Mouse (Mus musculus) heart, embryonic 10.5 days (tissue): ENCODE results near the gene Traf4. TPM values are rescaled to one million over a fixed set of nuclear protein-coding genes. Genes with fewer than 3 reads are reported as not detected.

Source experiments
- DNase-seq: peaks from one replicate; pipeline ENCODE4 v3.0.0-alpha.2; 2017; ENCODE audit warnings: low spot score
- H3K27ac ChIP-seq: fragments of 300-500 bp; sonication (generic); 2 replicates; pipeline ENCODE4 v1.5.1; 2016; ENCODE audit warnings: mild to moderate bottlenecking
- H3K27me3 ChIP-seq: fragments of 300-500 bp; sonication (generic); 2 replicates; pipeline ENCODE4 v1.6.1; 2016; ENCODE audit warnings: mild to moderate bottlenecking; ENCODE audit not compliant: poor library complexity, insufficient read depth, severe bottlenecking
- H3K36me3 ChIP-seq: fragments of 300-500 bp; sonication (generic); 2 replicates; pipeline ENCODE4 v1.6.1; 2016; ENCODE audit warnings: mild to moderate bottlenecking, moderate library complexity
- H3K4me1 ChIP-seq: fragments of 300-500 bp; sonication (generic); 2 replicates; pipeline ENCODE4 v1.6.1; 2016; ENCODE audit warnings: mild to moderate bottlenecking
- H3K4me3 ChIP-seq: fragments of 300-500 bp; sonication (generic); 2 replicates; pipeline ENCODE4 v1.5.1; 2016; ENCODE audit warnings: mild to moderate bottlenecking, moderate library complexity
- H3K9me3 ChIP-seq: fragments of 300-500 bp; sonication (generic); 2 replicates; pipeline ENCODE4 v1.6.1; 2016; ENCODE audit warnings: mild to moderate bottlenecking, moderate library complexity
- WGBS: fragments of 180-500 bp; shearing (Covaris S2); methylation state at CpG from one replicate; pipeline ENCODE4 v1.1.7; 2016; 5-methylcytosine and 5-hydroxymethylcytosine counted together
- microRNA-seq: library from miRNA; unstranded; fragments of <30 nt; microRNA quantifications from one replicate; pipeline ENCODE4, GENCODE M21; 2017
- polyA plus RNA-seq: library from polyadenylated mRNA; unstranded; fragments of >200 nt; fragmentation: Nextera tagmentation; extraction: Ambion mirVana; gene quantifications from 2 replicates; pipeline ENCODE4 v1.2.1, GENCODE M21; 2016

The Traf4 gene
- polyA plus RNA-seq, 1 experiment from 2014 or later = 88.7 TPM

GRCm38 (mm10) chr11:78115367-78116145 is 49.8 kb downstream of the Traf4 start:
- H3K9me3 ChIP-seq = no peaks in the 10 kb centered on the region
- peak; percentile 99 for DNase-seq
- peaks cover 48% of the 10 kb centered on the region for H3K4me1 ChIP-seq
- peak overlapping the region; percentile 85 for H3K27ac ChIP-seq
- H3K36me3 ChIP-seq = peaks cover 5% of the 10 kb centered on the region; the same call in 1 of the 2 replicates
- H3K27me3 ChIP-seq = no peaks in the 10 kb centered on the region
- under 1% methylated on average over 37 of the region's 37 CpGs for WGBS
- H3K4me3 ChIP-seq = peak overlapping the region; percentile 70

GRCm38 (mm10) chr11:78114676-78115366 is 50.6 kb downstream of the Traf4 start:
- 12% methylated on average over 19 of the region's 19 CpGs for WGBS
- H3K27me3 ChIP-seq = no peaks in the 10 kb centered on the region
- peak overlapping the region; percentile 85 for H3K27ac ChIP-seq
- peaks cover 5% of the 10 kb centered on the region; the same call in 1 of the 2 replicates for H3K36me3 ChIP-seq
- peaks cover 44% of the 10 kb centered on the region for H3K4me1 ChIP-seq
- DNase-seq = no peak
- no peaks in the 10 kb centered on the region for H3K9me3 ChIP-seq
- H3K4me3 ChIP-seq = peak overlapping the region; percentile 70

- no peak for DNase-seq
- 86% methylated on average over 2 of the region's 2 CpGs for WGBS
- no peak overlapping the region for H3K27ac ChIP-seq
- H3K4me3 ChIP-seq = no peak overlapping the region
- peaks cover 5% of the 10 kb centered on the region; the same call in 1 of the 2 replicates for H3K36me3 ChIP-seq
- no peaks in the 10 kb centered on the region for H3K27me3 ChIP-seq
- H3K4me1 ChIP-seq = peaks cover 38% of the 10 kb centered on the region
- no peaks in the 10 kb centered on the region for H3K9me3 ChIP-seq
Measured at GRCm38 (mm10) chr11:78113616-78114015, 51.8 kb downstream of the Traf4 start.

Small RNAs within 50 kb of the gene (microRNA-seq; reads per million reads assigned to microRNA genes)
- gene Mir7653 = 1.0 reads per million

Other genes starting within 250 kb of the Traf4 start
- gene Sez6, start 234.8 kb downstream of the Traf4 start, polyA plus RNA-seq = 0.05 and 0.30 TPM in 2 replicates
- 13.2 and 20.0 TPM in 2 replicates for gene Phf12, start 182.8 kb downstream of the Traf4 start, polyA plus RNA-seq
- gene Dhrs13, start 133.3 kb downstream of the Traf4 start, polyA plus RNA-seq = 14.6 and 16.5 TPM in 2 replicates
- 72.0 and 81.4 TPM in 2 replicates for gene Flot2, start 127.7 kb downstream of the Traf4 start, polyA plus RNA-seq
- 30.7 and 35.6 TPM in 2 replicates for gene Eral1, start 85.2 kb downstream of the Traf4 start, polyA plus RNA-seq
- gene Fam222b, start 70.9 kb downstream of the Traf4 start, polyA plus RNA-seq = 24.0 and 25.5 TPM in 2 replicates
- gene Nek8, start 11.1 kb upstream of the Traf4 start, polyA plus RNA-seq = 15.3 and 16.5 TPM in 2 replicates
- 16.9 and 18.7 TPM in 2 replicates for gene Tlcd1, start 11.1 kb upstream of the Traf4 start, polyA plus RNA-seq
- 863 and 999 TPM in 2 replicates for gene Rpl23a, start 18.0 kb upstream of the Traf4 start, polyA plus RNA-seq
- gene Rab34, start 22.8 kb upstream of the Traf4 start, polyA plus RNA-seq = 63.2 and 88.1 TPM in 2 replicates
- gene Proca1, start 27.8 kb upstream of the Traf4 start, polyA plus RNA-seq = 2.9 and 3.3 TPM in 2 replicates
- gene Sdf2, start 80.2 kb upstream of the Traf4 start, polyA plus RNA-seq = 44.0 and 49.0 TPM in 2 replicates
- 28.3 and 29.1 TPM in 2 replicates for gene Supt6, start 80.4 kb upstream of the Traf4 start, polyA plus RNA-seq
- 69.3 and 76.7 TPM in 2 replicates for gene 2610507B11Rik, start 96.2 kb upstream of the Traf4 start, polyA plus RNA-seq
- 0.23 and 0.69 TPM in 2 replicates for gene BC030499, start 125.3 kb upstream of the Traf4 start, polyA plus RNA-seq
- 39.1 and 39.3 TPM in 2 replicates for gene Spag5, start 135.9 kb upstream of the Traf4 start, polyA plus RNA-seq
- 11.2 and 17.2 TPM in 2 replicates for gene Aldoc, start 157.4 kb upstream of the Traf4 start, polyA plus RNA-seq
- gene Pigs, start 162.8 kb upstream of the Traf4 start, polyA plus RNA-seq = 72.0 and 78.3 TPM in 2 replicates
- 40.7 and 66.1 TPM in 2 replicates for gene Unc119, start 177.9 kb upstream of the Traf4 start, polyA plus RNA-seq
- 0.13 TPM in 1 of 2 replicates, not detected in the other for gene Foxn1, start 221.0 kb upstream of the Traf4 start, polyA plus RNA-seq